Mouse (Mus musculus): Measurements from ENCODE around the gene Aspdh.

The Aspdh gene

GRCm38 (mm10) chr7:44446070-44446855 is 18.9 kb upstream of the Aspdh start:
- in situ Hi-C loops (cut with MboI) = no loop called here

- in situ Hi-C loops (cut with MboI) = no loop called here
Observed at GRCm38 (mm10) chr7:44453256-44453655, 11.9 kb upstream of the Aspdh start.

- in situ Hi-C loops (cut with MboI) = no loop called here
Observed at GRCm38 (mm10) chr7:44456302-44456701, 8.9 kb upstream of the Aspdh start.

- in situ Hi-C loops (cut with MboI) = no loop called here
Observed at GRCm38 (mm10) chr7:44460067-44460466, 5.1 kb upstream of the Aspdh start.

GRCm38 (mm10) chr7:44460767-44461502 is 4.3 kb upstream of the Aspdh start:
- in situ Hi-C loops (cut with MboI) = no loop called here

GRCm38 (mm10) chr7:44461503-44462217 is 3.5 kb upstream of the Aspdh start:
- in situ Hi-C loops (cut with MboI) = no loop called here

GRCm38 (mm10) chr7:44462218-44463055 is 2.8 kb upstream of the Aspdh start:
- in situ Hi-C loops (cut with MboI) = no loop called here

GRCm38 (mm10) chr7:44463056-44463425 is 2.1 kb upstream of the Aspdh start:
- in situ Hi-C loops (cut with MboI) = no loop called here

- in situ Hi-C loops (cut with MboI) = no loop called here
Observed at GRCm38 (mm10) chr7:44463556-44464225, 1.5 kb upstream of the Aspdh start.

GRCm38 (mm10) chr7:44464511-44464910 is 680 bp upstream of the Aspdh start:
- in situ Hi-C loops (cut with MboI) = no loop called here

GRCm38 (mm10) chr7:44466006-44466887 is 1.1 kb downstream of the Aspdh start:
- in situ Hi-C loops (cut with MboI) = no loop called here

GRCm38 (mm10) chr7:44466888-44467311 is 1.7 kb downstream of the Aspdh start:
- in situ Hi-C loops (cut with MboI) = no loop called here

- in situ Hi-C loops (cut with MboI) = no loop called here
Observed at GRCm38 (mm10) chr7:44467811-44468411, 2.7 kb downstream of the Aspdh start, which contains the start of gene Josd2. Josd2 (plus strand) TSS chr7:44467980.

GRCm38 (mm10) chr7:44468644-44469285 is 3.6 kb downstream of the Aspdh start:
- in situ Hi-C loops (cut with MboI) = no loop called here

GRCm38 (mm10) chr7:44469677-44470675 is 4.8 kb downstream of the Aspdh start:
- in situ Hi-C loops (cut with MboI) = no loop called here

GRCm38 (mm10) chr7:44470696-44471612 is 5.8 kb downstream of the Aspdh start:
- in situ Hi-C loops (cut with MboI) = no loop called here
